Mouse (Mus musculus) spleen, embryonic (tissue): Measurements from ENCODE around the gene Magi1.

ENCODE experiments used
- CTCF ChIA-PET: fragments of 350-600 bp; sonication (Branson Sonifier 250); formaldehyde crosslinking; loops from one replicate; lab custom pipeline; 2022; lab: Charles Lee

Gene Magi1

DNA sequence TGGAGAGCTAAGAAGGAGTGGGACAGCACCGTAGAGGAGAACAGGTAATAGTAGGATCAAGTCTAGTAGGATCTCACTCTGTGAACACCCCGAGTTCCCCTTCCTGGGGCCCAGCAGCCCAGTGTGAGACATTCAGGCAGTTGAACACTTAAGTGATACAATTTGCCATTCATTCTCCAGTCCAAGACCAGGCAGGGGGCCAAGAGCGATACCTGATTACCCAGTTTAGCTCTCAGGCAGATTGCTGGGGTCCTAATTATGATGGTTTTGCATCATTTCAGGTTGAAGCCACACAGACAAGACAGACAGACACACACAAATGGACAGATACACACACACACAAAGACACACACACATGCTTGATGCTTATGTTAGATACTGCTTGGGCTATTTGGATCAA lies 543.9 kb downstream of the Magi1 start:
- CTCF ChIA-PET, result no interaction called here

GRCm38 (mm10) chr6:93737083-93737482 lies 546.6 kb downstream of the Magi1 start:
- CTCF ChIA-PET, result no interaction called here

GRCm38 (mm10) chr6:93736071-93736470 lies 547.6 kb downstream of the Magi1 start:
- CTCF ChIA-PET, result no interaction called here

DNA sequence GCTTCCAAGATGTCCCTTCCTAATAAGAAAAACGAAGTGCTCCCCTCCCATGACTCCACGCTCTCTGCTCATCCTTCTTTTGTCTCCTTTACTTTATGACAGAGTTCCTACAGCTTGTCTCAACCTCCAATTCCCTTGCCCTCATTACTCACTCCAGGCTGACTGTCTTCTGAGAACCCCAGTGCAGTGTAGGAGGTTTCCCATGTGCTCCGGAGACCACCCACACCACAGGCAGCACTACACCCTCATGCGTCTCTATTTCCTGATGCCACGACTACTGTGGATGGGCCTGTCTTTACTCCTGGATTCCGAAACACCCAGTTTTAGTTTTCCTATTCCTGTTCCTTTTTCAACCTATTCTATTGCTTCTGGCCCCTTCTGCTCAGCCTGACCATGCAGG lies 549.9 kb downstream of the Magi1 start:
- CTCF ChIA-PET, result no interaction called here

GRCm38 (mm10) chr6:93729702-93730101 lies 554.0 kb downstream of the Magi1 start:
- CTCF ChIA-PET, result no interaction called here

DNA sequence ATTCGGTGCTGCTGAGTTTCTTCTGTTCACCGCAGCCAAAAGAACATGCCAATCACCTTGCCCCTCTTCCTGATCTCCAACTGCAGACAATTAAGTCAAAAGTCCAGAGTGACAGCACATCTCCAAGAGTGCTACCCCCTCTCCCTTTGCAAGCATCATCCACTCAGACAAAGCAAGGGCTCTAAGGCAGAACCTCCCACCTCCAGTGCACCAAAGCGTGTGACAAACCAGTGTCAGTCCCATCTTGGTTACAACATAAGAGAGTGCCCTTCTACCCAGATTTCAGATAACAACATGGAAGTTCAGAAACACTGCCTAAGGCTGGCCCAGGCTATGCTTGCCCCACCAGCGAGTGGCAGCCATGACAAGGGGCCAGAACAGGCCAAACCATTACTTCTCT lies 554.9 kb downstream of the Magi1 start:
- CTCF ChIA-PET, result no interaction called here

GRCm38 (mm10) chr6:93727630-93728178 lies 556.0 kb downstream of the Magi1 start:
- CTCF ChIA-PET, result no interaction called here

- CTCF ChIA-PET, result no interaction called here
These were observed 556.8 kb downstream of the Magi1 start for GRCm38 (mm10) chr6:93726829-93727455.

DNA sequence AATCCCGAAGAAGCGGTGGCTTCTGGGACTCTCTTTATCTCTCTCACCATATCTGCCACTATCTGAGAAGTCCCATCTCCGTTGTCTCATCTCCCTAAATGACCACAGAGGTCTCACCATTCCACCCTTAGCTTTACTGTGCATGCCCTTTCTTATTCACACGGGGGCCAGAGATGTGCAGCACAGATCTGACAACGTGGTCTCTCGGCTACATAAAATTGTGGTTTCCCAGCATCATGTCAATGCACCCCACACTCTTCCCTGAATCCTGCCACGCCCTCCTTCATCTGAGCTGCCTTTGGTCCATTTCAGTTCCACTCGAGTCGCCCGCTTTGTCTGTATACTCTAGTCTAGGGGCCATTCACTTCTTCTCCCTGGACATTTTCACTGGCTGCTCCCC lies 557.6 kb downstream of the Magi1 start:
- CTCF ChIA-PET, result no interaction called here

GRCm38 (mm10) chr6:93724749-93725148 lies 559.0 kb downstream of the Magi1 start:
- CTCF ChIA-PET, result interaction anchor here (0.5 kb wide), 1 partner anchor 24 kb away, joined by 9 read pairs; no protein-coding TSS in a partner anchor

GRCm38 (mm10) chr6:93723226-93723625 lies 560.5 kb downstream of the Magi1 start:
- CTCF ChIA-PET, result no interaction called here

DNA sequence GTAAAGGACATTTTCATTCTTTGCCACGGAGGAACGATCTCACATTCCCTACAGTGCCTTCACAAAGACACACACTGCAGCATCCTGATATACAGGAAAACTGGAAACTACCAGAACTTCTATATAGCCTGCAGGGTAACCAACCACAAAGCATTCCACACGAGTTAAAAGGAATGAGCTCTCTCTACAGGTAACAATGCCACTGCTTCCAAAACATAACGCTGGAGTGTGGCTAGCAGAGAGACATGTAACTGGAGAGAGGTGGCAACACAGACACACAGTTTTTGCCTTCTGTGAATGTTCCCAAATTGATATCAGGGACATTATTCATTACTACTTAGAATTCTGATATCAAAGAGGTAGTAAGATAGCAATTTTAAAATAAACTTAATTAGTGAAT lies 564.2 kb downstream of the Magi1 start:
- CTCF ChIA-PET, result no interaction called here

GRCm38 (mm10) chr6:93718385-93718784 lies 565.3 kb downstream of the Magi1 start:
- CTCF ChIA-PET, result no interaction called here

DNA sequence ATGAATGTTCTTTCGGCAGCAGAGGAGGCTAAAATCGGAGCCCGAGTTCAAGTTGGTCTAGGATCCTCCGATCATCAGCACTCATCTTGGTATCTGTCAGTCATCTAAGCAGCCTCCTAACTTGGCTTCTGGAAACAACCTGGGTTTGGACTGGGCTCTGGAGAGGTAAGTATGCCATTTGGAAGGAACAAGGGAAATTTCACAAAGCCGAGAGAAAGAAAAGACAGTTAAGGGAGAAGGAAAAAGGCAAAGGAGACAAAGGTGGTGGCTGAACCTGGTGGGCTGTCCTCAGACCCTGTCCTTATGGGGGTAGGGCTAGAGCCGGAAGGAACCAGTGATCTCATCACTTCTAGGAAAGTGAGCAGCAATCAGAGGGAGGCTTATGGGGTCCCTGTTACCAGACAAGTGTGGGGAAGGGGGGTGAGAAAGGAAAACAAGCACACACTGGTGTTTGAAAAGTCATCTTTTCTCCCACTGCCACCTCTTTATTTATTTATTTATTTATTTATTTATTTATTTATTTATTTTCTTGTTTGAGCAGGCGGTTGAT lies 565.8 kb downstream of the Magi1 start:
- CTCF ChIA-PET, result no interaction called here

DNA sequence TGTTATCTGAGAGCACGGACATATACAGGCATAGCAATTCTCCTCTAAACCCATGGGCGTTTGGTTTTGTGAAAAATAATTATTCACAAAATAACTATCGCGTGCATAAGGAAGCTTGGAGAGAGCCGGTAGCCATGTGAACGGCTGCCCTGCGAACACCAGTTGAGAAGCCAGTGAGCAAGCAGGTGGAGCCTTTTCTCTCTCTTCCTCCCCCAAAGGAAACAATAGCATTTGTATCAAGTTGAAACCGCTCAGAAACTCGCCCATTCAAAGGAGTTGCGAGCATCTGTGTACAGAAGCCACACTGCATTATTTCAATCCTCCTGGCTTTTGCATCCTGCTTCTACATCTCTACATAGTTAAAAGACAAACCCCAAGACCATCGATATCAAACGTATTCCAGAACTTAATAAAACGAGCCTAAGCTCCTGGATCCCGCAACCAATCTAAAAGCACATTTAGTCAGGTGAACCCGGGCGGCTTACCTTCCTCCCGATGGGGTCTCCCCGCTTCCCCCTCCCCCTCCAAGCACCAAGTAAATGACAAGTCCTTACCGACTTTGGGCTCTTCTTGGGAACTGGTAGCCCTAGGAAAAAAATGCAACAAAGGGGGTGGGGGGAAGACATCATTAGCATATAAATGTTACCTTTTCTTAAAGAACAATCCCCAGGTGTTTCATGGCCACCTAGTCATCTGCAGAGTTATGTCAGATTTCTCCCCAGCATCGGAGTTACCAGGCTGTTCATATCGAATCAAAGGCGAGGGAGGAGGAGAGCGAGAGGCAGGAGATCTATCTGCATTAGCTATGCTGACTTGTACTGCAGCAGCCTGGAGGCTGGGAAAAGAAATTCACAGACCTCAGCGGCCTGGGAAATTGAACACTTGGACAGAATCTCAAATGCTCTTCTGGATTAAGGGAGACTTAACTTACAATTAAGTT lies 566.8 kb downstream of the Magi1 start:
- CTCF ChIA-PET, result no interaction called here

GRCm38 (mm10) chr6:93715181-93716180 lies 568.2 kb downstream of the Magi1 start:
- CTCF ChIA-PET, result no interaction called here

DNA sequence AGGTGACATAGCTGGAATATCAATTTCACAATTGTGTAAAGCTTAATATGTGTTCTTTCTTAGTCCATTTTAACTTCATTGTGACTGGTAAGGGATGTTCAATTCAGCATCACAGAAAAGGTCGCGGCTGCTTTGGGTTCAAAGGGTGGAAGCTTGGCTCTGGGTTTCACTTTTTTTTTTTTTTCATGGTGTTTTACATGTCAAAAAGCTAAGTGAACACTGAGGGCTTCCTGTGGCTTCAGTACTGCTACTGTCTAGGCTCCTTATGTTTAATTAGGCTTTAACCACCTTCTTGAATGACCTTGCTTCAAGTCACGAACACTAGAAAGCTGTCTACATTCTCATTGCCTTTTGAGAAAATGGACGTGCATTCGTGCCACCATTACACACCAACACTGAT lies 579.4 kb downstream of the Magi1 start:
- CTCF ChIA-PET, result no interaction called here

DNA sequence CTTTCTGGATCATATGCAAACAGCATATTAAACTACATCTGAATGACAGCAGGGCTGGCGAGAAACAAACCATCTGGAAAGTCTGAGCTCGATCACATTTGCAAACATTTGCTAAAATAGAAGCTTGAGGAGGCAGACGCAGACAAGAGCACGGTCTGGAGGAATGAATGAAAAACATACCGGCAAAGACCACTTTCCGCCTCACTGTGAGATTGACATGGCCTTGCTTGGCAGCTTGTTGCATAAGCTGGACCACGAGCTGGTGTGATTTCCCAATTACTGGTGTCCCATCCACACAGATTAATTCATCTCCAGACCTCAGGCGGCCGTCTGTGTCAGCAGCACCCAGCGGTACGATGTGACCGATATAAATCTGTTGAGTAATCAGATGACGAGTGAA lies 584.3 kb downstream of the Magi1 start:
- CTCF ChIA-PET, result no interaction called here

DNA sequence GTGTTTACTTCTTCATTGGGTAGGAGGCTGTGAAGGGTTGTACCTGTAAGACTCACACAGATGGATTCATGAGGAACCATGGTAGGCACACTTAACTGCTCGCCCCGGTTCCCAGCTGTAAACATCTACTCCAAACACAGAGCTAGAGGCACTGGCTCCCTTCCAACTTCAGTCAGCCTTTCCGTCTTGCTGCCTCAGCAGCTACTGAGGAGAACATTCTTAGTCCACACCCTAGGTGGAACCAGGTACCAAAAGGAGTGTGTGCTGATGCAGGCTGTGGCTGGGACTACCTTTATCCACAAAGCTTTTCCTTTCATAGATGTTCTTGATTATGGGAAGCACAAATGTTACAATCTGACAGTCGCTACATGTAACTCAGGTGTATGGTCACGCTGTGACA lies 585.8 kb downstream of the Magi1 start:
- CTCF ChIA-PET, result no interaction called here

GRCm38 (mm10) chr6:93678766-93679165 lies 605.0 kb downstream of the Magi1 start:
- CTCF ChIA-PET, result no interaction called here

DNA sequence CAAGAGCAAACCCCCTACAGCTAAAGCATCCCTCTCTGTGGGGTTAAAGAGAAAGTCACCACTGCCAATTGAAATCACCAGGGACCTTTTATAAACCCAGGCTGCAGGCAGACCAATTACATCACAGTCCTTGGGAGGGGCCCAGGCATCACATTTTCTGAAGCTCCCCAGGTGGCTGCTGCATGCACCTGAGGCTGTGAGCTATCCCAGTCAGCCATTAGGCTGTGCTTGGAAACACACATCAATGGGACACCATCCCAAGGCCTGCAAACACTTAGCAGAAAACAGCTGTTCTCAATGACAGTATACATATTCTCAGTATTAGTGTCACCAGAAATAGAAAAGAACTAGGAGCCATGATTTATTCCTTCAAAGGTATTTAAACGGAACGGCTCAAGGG lies 617.0 kb downstream of the Magi1 start:
- CTCF ChIA-PET, result no interaction called here
